Mouse (Mus musculus) hindbrain, embryonic 16.5 days (tissue): ENCODE measurements around the gene Rasl12. TPM values are rescaled to one million over a fixed set of nuclear protein-coding genes. Genes with fewer than 3 reads are reported as not detected.

ENCODE experiments used
- ATAC-seq: fragments of 200-750 bp; cut with Nextera tagmentation; 2 replicates; pipeline ENCODE4 v1.8.0; 2017; ENCODE audit warnings: moderate TSS enrichment, moderate library complexity
- H3K27ac ChIP-seq: fragments of 300-500 bp; sonication (generic); 2 replicates; pipeline ENCODE4 v1.5.1; 2014; ENCODE audit warnings: low read depth, mild to moderate bottlenecking, control low read depth, low read length, moderate library complexity
- H3K27me3 ChIP-seq: fragments of 300-500 bp; sonication (generic); replicated peaks from 2 replicates; pipeline ENCODE4 v1.6.1; 2014; ENCODE audit warnings: low read length; ENCODE audit not compliant: control insufficient read depth, insufficient read depth
- H3K36me3 ChIP-seq: fragments of 300-500 bp; sonication (generic); 2 replicates; pipeline ENCODE4 v1.6.1; 2014; ENCODE audit warnings: mild to moderate bottlenecking, low read length, moderate library complexity, mixed read lengths; ENCODE audit not compliant: control insufficient read depth, insufficient read depth
- H3K4me1 ChIP-seq: fragments of 300-500 bp; sonication (generic); 2 replicates; pipeline ENCODE4 v1.6.1; 2014; ENCODE audit warnings: low read depth, low read length; ENCODE audit not compliant: control insufficient read depth, insufficient read depth
- H3K4me2 ChIP-seq: fragments of 300-500 bp; sonication (generic); 2 replicates; pipeline ENCODE4 v1.6.1; 2014; ENCODE audit warnings: mild to moderate bottlenecking, low read length, control low read depth, moderate library complexity
- H3K4me3 ChIP-seq: fragments of 300-500 bp; sonication (generic); 2 replicates; pipeline ENCODE4 v1.5.1; 2014; ENCODE audit warnings: mild to moderate bottlenecking, low read length, control low read depth, moderate library complexity
- H3K9ac ChIP-seq: fragments of 300-500 bp; sonication (generic); 2 replicates; pipeline ENCODE4 v1.6.1; 2014; ENCODE audit warnings: low read depth, mild to moderate bottlenecking, control low read depth, low read length, moderate library complexity
- H3K9me3 ChIP-seq: fragments of 300-500 bp; sonication (generic); 2 replicates; pipeline ENCODE4 v1.6.1; 2014; ENCODE audit warnings: mild to moderate bottlenecking, low read length, moderate library complexity; ENCODE audit not compliant: control insufficient read depth
- WGBS: fragments of 180-500 bp; shearing (Covaris S2); extraction: QIAGEN DNeasy Blood & Tissue Kit; methylation state at CpG from one replicate; pipeline ENCODE4 v1.1.7; 2014; 5-methylcytosine and 5-hydroxymethylcytosine counted together
- polyA plus RNA-seq: library from polyadenylated mRNA; unstranded; fragments of >200 nt; fragmentation: Nextera tagmentation; extraction: Ambion mirVana; gene quantifications from 2 replicates; pipeline ENCODE4 v1.2.1, GENCODE M21; 2015

Rasl12 gene
- polyA plus RNA-seq, 1 experiment from 2014 or later = 7.7 TPM

GRCm38 (mm10) chr9:65407861-65408260, 9.6 kb downstream of the Rasl12 start:
- 68% methylated on average over 3 of the region's 3 CpGs for whole genome bisulfite sequencing
- no peak overlapping the region for H3K27ac ChIP-seq
- ATAC-seq = no peak
- no peaks in the 10 kb centered on the region for H3K27me3 ChIP-seq
- no peak overlapping the region for H3K4me2 ChIP-seq
- no peak overlapping the region for H3K9ac ChIP-seq
- no peaks in the 10 kb centered on the region for H3K36me3 ChIP-seq
- H3K9me3 ChIP-seq = no peaks in the 10 kb centered on the region
- H3K4me1 ChIP-seq = no peaks in the 10 kb centered on the region
- no peak overlapping the region for H3K4me3 ChIP-seq

- no peak overlapping the region for H3K27ac ChIP-seq
- no peaks in the 10 kb centered on the region for H3K36me3 ChIP-seq
- no peak overlapping the region for H3K4me2 ChIP-seq
- H3K27me3 ChIP-seq = no peaks in the 10 kb centered on the region
- WGBS = 63% methylated on average over 5 of the region's 5 CpGs
- H3K4me1 ChIP-seq = no peaks in the 10 kb centered on the region
- H3K9me3 ChIP-seq = no peaks in the 10 kb centered on the region
- ATAC-seq = no peak
- no peak overlapping the region for H3K4me3 ChIP-seq
- no peak overlapping the region for H3K9ac ChIP-seq
Measured at GRCm38 (mm10) chr9:65408871-65409295, 10.6 kb downstream of the Rasl12 start.

GRCm38 (mm10) chr9:65410378-65410777, 12.1 kb downstream of the Rasl12 start:
- no peak overlapping the region for H3K27ac ChIP-seq

GRCm38 (mm10) chr9:65411326-65411725, 13.0 kb downstream of the Rasl12 start:
- Histone ChIP-seq H3K36me3 (no peaks in the 10 kb centered on the region), H3K4me2 (no peak overlapping the region), H3K9me3 (no peaks in the 10 kb centered on the region), H3K9ac (no peak overlapping the region), H3K27me3 (no peaks in the 10 kb centered on the region), H3K4me3 (no peak overlapping the region), H3K4me1 (no peaks in the 10 kb centered on the region), H3K27ac (no peak overlapping the region)
- WGBS = 78% methylated on average over 3 of the region's 3 CpGs
- ATAC-seq = no peak

More at GRCm38 (mm10) chr9:65410378-65410777, 12.1 kb downstream of the Rasl12 start:
- no peaks in the 10 kb centered on the region for H3K27me3 ChIP-seq
- no peaks in the 10 kb centered on the region for H3K4me1 ChIP-seq
- H3K9me3 ChIP-seq = no peaks in the 10 kb centered on the region
- no peak overlapping the region for H3K4me3 ChIP-seq
- no peak overlapping the region for H3K4me2 ChIP-seq
- H3K9ac ChIP-seq = no peak overlapping the region
- H3K36me3 ChIP-seq = no peaks in the 10 kb centered on the region
- WGBS = 94% methylated on average over 8 of the region's 8 CpGs
- no peak for ATAC-seq

- Histone ChIP-seq H3K27ac (no peak overlapping the region), H3K4me2 (no peak overlapping the region), H3K4me1 (no peaks in the 10 kb centered on the region), H3K4me3 (no peak overlapping the region), H3K9ac (no peak overlapping the region), H3K27me3 (no peaks in the 10 kb centered on the region), H3K9me3 (no peaks in the 10 kb centered on the region), H3K36me3 (no peaks in the 10 kb centered on the region)
- 48% methylated on average over 3 of the region's 3 CpGs for WGBS
- ATAC-seq = no peak
Measured at GRCm38 (mm10) chr9:65417738-65418137, 19.4 kb downstream of the Rasl12 start.

- Histone ChIP-seq H3K9ac (no peak overlapping the region), H3K27me3 (no peaks in the 10 kb centered on the region), H3K4me2 (no peak overlapping the region), H3K9me3 (no peaks in the 10 kb centered on the region), H3K36me3 (no peaks in the 10 kb centered on the region), H3K27ac (no peak overlapping the region), H3K4me3 (no peak overlapping the region), H3K4me1 (no peaks in the 10 kb centered on the region)
- ATAC-seq = no peak
- 71% methylated on average over 3 of the region's 3 CpGs for WGBS
Measured at GRCm38 (mm10) chr9:65419633-65420032, 21.3 kb downstream of the Rasl12 start.

- no peak within 1 kb of the TSS for H3K9ac ChIP-seq
- H3K4me1 ChIP-seq = no peaks in the 10 kb centered on the region
- WGBS = 82% methylated on average over 11 of the region's 11 CpGs
- no peak within 1 kb of the TSS for H3K27ac ChIP-seq
- no peaks in the 10 kb centered on the region for H3K9me3 ChIP-seq
- no peaks in the 10 kb centered on the region for H3K36me3 ChIP-seq
- no peaks in the 10 kb centered on the region for H3K27me3 ChIP-seq
- H3K4me3 ChIP-seq = no peak within 1 kb of the TSS
- ATAC-seq = no peak
- no peak within 1 kb of the TSS for H3K4me2 ChIP-seq
Measured at GRCm38 (mm10) chr9:65422760-65423501, 24.6 kb downstream of the Rasl12 start, which contains the start of gene Slc51b. Gene Slc51b (minus strand): TSS chr9:65422955.

- Histone ChIP-seq H3K36me3 (no peaks in the 10 kb centered on the region), H3K4me1 (no peaks in the 10 kb centered on the region), H3K4me2 (no peak overlapping the region), H3K27ac (no peak overlapping the region), H3K27me3 (no peaks in the 10 kb centered on the region), H3K4me3 (no peak overlapping the region), H3K9ac (no peak overlapping the region), H3K9me3 (no peaks in the 10 kb centered on the region)
- 38% methylated on average over 3 of the region's 3 CpGs for WGBS
- ATAC-seq = no peak
Measured at GRCm38 (mm10) chr9:65424393-65424792, 26.1 kb downstream of the Rasl12 start.

- H3K4me3 ChIP-seq = no peak overlapping the region
- ATAC-seq = no peak
- 66% methylated on average over 2 of the region's 2 CpGs for WGBS
Measured at GRCm38 (mm10) chr9:65427511-65427910, 29.2 kb downstream of the Rasl12 start.

More at GRCm38 (mm10) chr9:65427511-65427910, 29.2 kb downstream of the Rasl12 start:
- Histone ChIP-seq H3K4me1 (no peaks in the 10 kb centered on the region), H3K36me3 (no peaks in the 10 kb centered on the region), H3K27me3 (no peaks in the 10 kb centered on the region), H3K27ac (no peak overlapping the region), H3K4me2 (no peak overlapping the region), H3K9ac (no peak overlapping the region), H3K9me3 (no peaks in the 10 kb centered on the region)
